10 mouse cellular contexts compared by ENCODE assay signal in genomic region chr11:77822781-77823180, GRCm38 (mm10). TPM values are rescaled to one million over a fixed set of nuclear protein-coding genes. Genes with fewer than 3 reads are reported as not detected.
DNase-seq lines count a peak whose midpoint lies in the region; ATAC-seq and TF ChIP-seq lines count a peak whose summit lies in the region.
"Had no signal": no experiment of that assay in that cellular context is flagged by ENCODE, and none has a peak within 500 bp of the region (broad histone marks: within the 10 kb centered on the region; RNA-seq: fewer than 3 reads in every experiment).

No protein-coding gene starts in this region.

- no peak for TF ChIP-seq POLR2A in CH12.LX (IDR thresholded peaks at IDR 0.05; ENCODE audit: low read depth, low read length)
- no peak for TF ChIP-seq POLR2A in embryonic fibroblast, embryonic 13.5 days (IDR thresholded peaks at IDR 0.05; ENCODE audit: low read depth, low read length)
- TF ChIP-seq POLR2A in lung, adult 2 months (IDR thresholded peaks at IDR 0.05; ENCODE audit: borderline replicate concordance, extremely low read depth, low read depth, low read length), result no peak

- no peaks in the 10 kb centered on the region for H3K79me2 ChIP-seq in CH12.LX (replicated peaks; ENCODE audit: control insufficient read depth, extremely low read depth, insufficient read depth, poor library complexity, severe bottlenecking)

- WGBS in hindbrain, embryonic 11.5 days, result 18% methylated on average over 7 of the region's 7 CpGs
- 19% methylated on average over 7 of the region's 7 CpGs for WGBS in hindbrain, embryonic 16.5 days
- 29% methylated on average over 7 of the region's 7 CpGs for WGBS in lung, adult 2 months

- peak; percentile 87 for DNase-seq in hindbrain, embryonic 11.5 days (ENCODE audit: low spot score)
- DNase-seq in CH12.LX (ENCODE audit: extremely low read depth), result peak; percentile 75
- peak; percentile 67 for DNase-seq in adrenal gland, postnatal 14 days
- peak; percentile 66 for DNase-seq in lung, adult 2 months
- DNase-seq in right cerebral cortex, postnatal 14 days, result peak; percentile 73

- H3K4me2 ChIP-seq in hindbrain, embryonic 11.5 days (replicated peaks; ENCODE audit: low read depth, low read length), result no peak overlapping the region
- no peak overlapping the region for H3K4me2 ChIP-seq in hindbrain, embryonic 16.5 days (ENCODE audit: low read length)
- no peak overlapping the region for H3K4me2 ChIP-seq in CH12.LX (ENCODE audit: insufficient read depth, low read depth, poor library complexity, severe bottlenecking)

- ATAC-seq in hindbrain, embryonic 11.5 days (ENCODE audit: low FRiP score), result no peak
- no peak for ATAC-seq in hindbrain, embryonic 16.5 days
- no peak for ATAC-seq in activated CD4-positive, CD25-positive, alpha-beta regulatory T cell, adult 4 months

- no peaks in the 10 kb centered on the region for H3K36me3 ChIP-seq in hindbrain, embryonic 11.5 days (ENCODE audit: control insufficient read depth, insufficient read depth, low read length)
- H3K36me3 ChIP-seq in hindbrain, embryonic 16.5 days (ENCODE audit: control insufficient read depth, insufficient read depth, low read length), result peaks cover 20% of the 10 kb centered on the region
- peaks cover 36 to 94% of the 10 kb centered on the region in 2 experiments for H3K36me3 ChIP-seq in CH12.LX (replicated peaks in 1 of 2; ENCODE audit: control insufficient read depth in 1 of 2, insufficient read depth in 1 of 2, low read length in 1 of 2)

- H3K27ac ChIP-seq in hindbrain, embryonic 11.5 days (ENCODE audit: low read depth, low read length), result no peak overlapping the region
- H3K27ac ChIP-seq in hindbrain, embryonic 16.5 days (ENCODE audit: low read depth, low read length), result no peak overlapping the region
- no peak overlapping the region for H3K27ac ChIP-seq in CH12.LX (ENCODE audit: insufficient read depth, low read depth)
- no peak overlapping the region for H3K27ac ChIP-seq in embryonic fibroblast, embryonic 13.5 days (ENCODE audit: insufficient read depth, low read length)

- in situ Hi-C loops in CH12.LX (cut with MboI; ENCODE audit: low pct_ligation_motif_present, low pct_unique_long_range_greater_than_20kb, low sequenced_read_pairs), result no loop called here

- TF ChIP-seq CTCF in CH12.LX (conservative IDR thresholded peaks at IDR 0.05 in 1 of 2, IDR thresholded peaks at IDR 0.05 in 1 of 2; ENCODE audit: low read depth in 2 of 2, low read length in 2 of 2), result peak; percentile 90 to 98
- peak; percentile 59; the same call in 1 of the 2 replicates for TF ChIP-seq CTCF in embryonic fibroblast, embryonic 13.5 days (IDR thresholded peaks at IDR 0.05; ENCODE audit: borderline replicate concordance, insufficient read depth, low read length)
- peak; percentile 62 for TF ChIP-seq CTCF in lung, adult 2 months (IDR thresholded peaks at IDR 0.05; ENCODE audit: insufficient read depth, low read length)

- H3K4me1 ChIP-seq in hindbrain, embryonic 11.5 days (replicated peaks; ENCODE audit: control insufficient read depth, insufficient read depth, low read length), result no peaks in the 10 kb centered on the region
- peaks cover 15% of the 10 kb centered on the region for H3K4me1 ChIP-seq in hindbrain, embryonic 16.5 days (ENCODE audit: control insufficient read depth, insufficient read depth, low read depth, low read length)
- H3K4me1 ChIP-seq in CH12.LX (ENCODE audit: control insufficient read depth in 1 of 2, insufficient read depth in 2 of 2), result peaks cover 0 to 22% of the 10 kb centered on the region in 2 experiments; a peak in 2 of 4 replicates
- no peaks in the 10 kb centered on the region for H3K4me1 ChIP-seq in embryonic fibroblast, embryonic 13.5 days (ENCODE audit: control insufficient read depth, insufficient read depth, low read length)
- no peaks in the 10 kb centered on the region for H3K4me1 ChIP-seq in lung, adult 2 months (ENCODE audit: control insufficient read depth, insufficient read depth, low read length)

- peak; percentile 21 for TF ChIP-seq RAD21 in CH12.LX (IDR thresholded peaks at IDR 0.05; ENCODE audit: low read depth, low read length)

- no peaks in the 10 kb centered on the region for H3K9me3 ChIP-seq in hindbrain, embryonic 11.5 days (ENCODE audit: control insufficient read depth, low read length)
- no peaks in the 10 kb centered on the region for H3K9me3 ChIP-seq in hindbrain, embryonic 16.5 days (ENCODE audit: control insufficient read depth, low read length)
- H3K9me3 ChIP-seq in CH12.LX (replicated peaks; ENCODE audit: low read length), result no peaks in the 10 kb centered on the region
- H3K9me3 ChIP-seq: megakaryocyte, embryonic 14.5 days had no signal

- no peak overlapping the region for H3K9ac ChIP-seq in hindbrain, embryonic 11.5 days (ENCODE audit: low read depth, low read length)
- no peak overlapping the region for H3K9ac ChIP-seq in hindbrain, embryonic 16.5 days (ENCODE audit: low read depth, low read length)
- H3K9ac ChIP-seq in CH12.LX (ENCODE audit: insufficient read depth, low read depth), result no peak overlapping the region

- dilution Hi-C loops in CH12.LX (cut with MboI; ENCODE audit: extremely low pct_ligation_motif_present, extremely low pct_unique_long_range_greater_than_20kb, low sequenced_read_pairs), result no loop called here

- no peak overlapping the region for H3K4me3 ChIP-seq in hindbrain, embryonic 11.5 days (ENCODE audit: low read depth, low read length)
- H3K4me3 ChIP-seq in hindbrain, embryonic 16.5 days (ENCODE audit: low read length), result no peak overlapping the region
- H3K4me3 ChIP-seq in CH12.LX (replicated peaks in 1 of 3; ENCODE audit: low read depth in 2 of 3, low read length in 2 of 3, poor library complexity in 1 of 3), result no peak overlapping the region
- H3K4me3 ChIP-seq in embryonic fibroblast, embryonic 13.5 days (ENCODE audit: insufficient read depth, low read length), result no peak overlapping the region
- H3K4me3 ChIP-seq in lung, adult 2 months (replicated peaks; ENCODE audit: extremely low read depth, low read depth, low read length), result no peak overlapping the region
- H3K4me3 ChIP-seq: megakaryocyte, embryonic 14.5 days had no signal

- no peak for TF ChIP-seq EP300 in CH12.LX (IDR thresholded peaks at IDR 0.05; ENCODE audit: low read length)

- no peaks in the 10 kb centered on the region; the same call in 1 of the 2 replicates for H3K27me3 ChIP-seq in hindbrain, embryonic 11.5 days (ENCODE audit: control insufficient read depth, insufficient read depth, low read length)
- no peaks in the 10 kb centered on the region for H3K27me3 ChIP-seq in hindbrain, embryonic 16.5 days (replicated peaks; ENCODE audit: control insufficient read depth, insufficient read depth, low read length)
- H3K27me3 ChIP-seq in CH12.LX (replicated peaks), result no peaks in the 10 kb centered on the region
- H3K27me3 ChIP-seq: megakaryocyte, embryonic 14.5 days had no signal

TF ChIP-seq in CH12.LX, 34 proteins besides CTCF, POLR2A, EP300 and RAD21:
- TF ChIP-seq NELFE (IDR thresholded peaks at IDR 0.05; ENCODE audit: low read depth, low read length), result 0 out of 2 replicates have a peak, but pooled peaks have one; percentile 53
- peak; percentile 31; the same call in 1 of the 2 replicates for TF ChIP-seq SMC3 (IDR thresholded peaks at IDR 0.05; ENCODE audit: low read depth, low read length)
- TF ChIP-seq ELF1 (IDR thresholded peaks at IDR 0.05; ENCODE audit: low read depth, low read length), result no peak

RNA-seq across cellular contexts. Expression of gene Gm10277, which starts 35.2 kb away (rescaled TPM):
- 0.74 and 0.96 TPM in 2 replicates for polyA plus RNA-seq in hindbrain, embryonic 11.5 days (2014; fragmentation: Nextera tagmentation; extraction: Ambion mirVana)
- polyA plus RNA-seq in hindbrain, embryonic 16.5 days (2015; fragmentation: Nextera tagmentation; extraction: Ambion mirVana), result 1.6 and 1.7 TPM in 2 replicates
- total RNA-seq in CH12.LX (2012; rRNA removed) (0.08 TPM in 1 of 2 replicates, not detected in the other), CH12.LX (2014; rRNA removed) (not detected in 2 replicates)
- 0.10 and 0.11 TPM in 2 replicates for polyA plus RNA-seq in CH12.LX (2012; ENCODE audit: insufficient read length, low read depth)
- total RNA-seq in adrenal gland, postnatal 14 days (2021), result not detected in 2 replicates
- polyA plus RNA-seq in embryonic fibroblast, embryonic 13.5 days (2011; ENCODE audit: insufficient read length, low read depth, missing spikeins), result not detected in 2 replicates
- not detected in 2 replicates for polyA plus RNA-seq in lung, adult 2 months (2012; rRNA removed)
- under 1 TPM; 0.20 to 0.57 TPM for polyA plus RNA-seq in activated CD4-positive, CD25-positive, alpha-beta regulatory T cell, adult 4 months (2017; shearing (Covaris generic))
- total RNA-seq: gastrocnemius, postnatal 4 days had no signal

RNA-seq across cellular contexts. Expression of gene Myo18a, which starts 59.7 kb away (rescaled TPM):
- polyA plus RNA-seq in hindbrain, embryonic 11.5 days (2014; fragmentation: Nextera tagmentation; extraction: Ambion mirVana), result 22.7 and 29.2 TPM in 2 replicates
- 35.1 and 44.0 TPM in 2 replicates for polyA plus RNA-seq in hindbrain, embryonic 16.5 days (2015; fragmentation: Nextera tagmentation; extraction: Ambion mirVana)
- total RNA-seq in CH12.LX (2012; rRNA removed) (15.4 and 16.8 TPM in 2 replicates), CH12.LX (2014; rRNA removed) (5.2 and 6.3 TPM in 2 replicates)
- polyA plus RNA-seq in CH12.LX (2012; ENCODE audit: insufficient read length, low read depth), result 24.8 and 29.5 TPM in 2 replicates
- 57.6 and 62.5 TPM in 2 replicates for total RNA-seq in adrenal gland, postnatal 14 days (2021)
- polyA plus RNA-seq in embryonic fibroblast, embryonic 13.5 days (2011; ENCODE audit: insufficient read length, low read depth, missing spikeins), result 16.2 and 20.1 TPM in 2 replicates
- polyA plus RNA-seq in lung, adult 2 months (2012; rRNA removed), result 63.7 and 92.1 TPM in 2 replicates
- 10 to 100 TPM; 22.1 to 29.7 TPM for polyA plus RNA-seq in activated CD4-positive, CD25-positive, alpha-beta regulatory T cell, adult 4 months (2017; shearing (Covaris generic))
